Mouse (Mus musculus) layer of hippocampus, adult 9-10 months (tissue): ENCODE data around the gene Cnr2.
A peak's percentile ranks its signal among the peaks of the same experiment; 100 is the strongest.

Source experiments
- DNase-seq: peaks from one replicate; pipeline ENCODE4 v3.0.0; 2022; ENCODE audit warnings: low spot score

Gene Cnr2

DNA sequence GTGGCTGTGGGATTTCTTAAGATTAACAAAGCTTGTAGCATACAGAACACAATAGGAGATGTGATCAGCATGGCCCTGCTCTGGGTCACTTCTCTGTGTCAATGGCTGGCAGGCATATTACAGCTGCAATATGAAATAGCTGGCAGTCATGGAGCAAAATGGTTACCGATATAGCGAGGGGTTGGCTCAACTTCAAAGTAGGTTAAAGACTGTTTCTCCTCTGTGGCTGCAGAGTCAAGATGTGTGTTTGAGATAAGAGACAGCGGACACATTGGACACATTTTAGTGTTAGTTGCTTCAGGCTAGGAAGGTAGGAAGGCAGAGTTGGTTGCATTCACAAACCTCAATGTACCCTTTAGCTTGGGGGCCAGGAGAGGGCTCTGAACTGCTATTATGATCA is 11.4 kb downstream of the Cnr2 start:
- no peak for DNase-seq

- no peak for DNase-seq
These were observed 14.3 kb downstream of the Cnr2 start for GRCm38 (mm10) chr4:135909326-135910066.

GRCm38 (mm10) chr4:135911531-135911930 is 16.3 kb downstream of the Cnr2 start:
- DNase-seq: no peak

DNA sequence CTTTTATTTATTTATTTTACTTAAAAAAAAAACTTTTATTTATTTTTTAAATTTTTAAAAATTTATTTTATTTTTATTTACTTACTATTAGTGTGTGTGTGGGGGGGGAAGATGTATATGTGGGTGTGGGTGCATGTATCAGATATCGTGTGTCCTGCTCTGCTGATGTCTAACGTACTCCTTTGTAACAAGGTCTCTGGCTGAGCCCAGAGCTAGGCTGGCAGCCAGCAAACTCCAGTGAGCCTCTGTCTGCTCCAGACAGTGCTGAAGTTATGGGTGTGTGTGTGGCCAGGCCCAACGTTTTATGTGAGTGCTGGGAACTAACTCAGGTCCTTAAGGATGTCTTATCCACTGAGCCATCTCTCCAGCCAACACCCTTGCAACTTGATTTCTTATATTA is 17.0 kb downstream of the Cnr2 start:
- DNase-seq: no peak

- DNase-seq: no peak
These were observed 17.6 kb downstream of the Cnr2 start for GRCm38 (mm10) chr4:135912835-135913234.

- no peak for DNase-seq
These were observed 18.2 kb downstream of the Cnr2 start for GRCm38 (mm10) chr4:135913433-135913832.

DNA sequence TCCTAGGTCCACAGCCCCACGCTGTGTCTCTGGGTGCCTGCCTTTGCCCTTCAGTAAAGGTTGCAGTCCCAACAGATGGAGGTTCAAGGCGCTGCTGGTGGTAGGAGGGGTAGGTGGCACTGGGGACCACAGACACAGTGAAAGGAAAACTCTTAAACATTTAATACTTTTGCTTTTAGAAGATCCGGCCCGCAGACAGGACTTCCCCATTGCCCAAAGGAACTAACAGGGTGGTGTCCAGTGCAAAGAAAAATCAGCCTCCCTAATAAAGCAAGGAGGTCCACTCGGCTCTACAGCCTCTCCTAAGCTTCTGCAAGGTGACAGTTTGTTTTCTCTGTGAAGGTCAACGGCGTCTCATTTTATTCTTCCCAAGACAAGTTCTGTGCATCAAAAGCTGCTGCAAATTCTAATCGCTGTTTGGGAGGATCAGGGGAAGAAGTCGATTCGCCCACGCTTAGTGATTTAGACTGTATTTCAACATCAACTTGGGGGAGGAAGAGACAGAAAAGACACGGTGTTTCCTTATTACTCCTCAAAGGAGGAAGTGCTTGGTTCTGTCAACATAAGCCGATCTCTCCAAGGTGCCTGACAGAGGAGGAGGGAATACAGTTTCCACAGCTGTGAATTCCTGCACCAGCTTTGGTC is 23.6 kb downstream of the Cnr2 start:
- DNase-seq: no peak

DNA sequence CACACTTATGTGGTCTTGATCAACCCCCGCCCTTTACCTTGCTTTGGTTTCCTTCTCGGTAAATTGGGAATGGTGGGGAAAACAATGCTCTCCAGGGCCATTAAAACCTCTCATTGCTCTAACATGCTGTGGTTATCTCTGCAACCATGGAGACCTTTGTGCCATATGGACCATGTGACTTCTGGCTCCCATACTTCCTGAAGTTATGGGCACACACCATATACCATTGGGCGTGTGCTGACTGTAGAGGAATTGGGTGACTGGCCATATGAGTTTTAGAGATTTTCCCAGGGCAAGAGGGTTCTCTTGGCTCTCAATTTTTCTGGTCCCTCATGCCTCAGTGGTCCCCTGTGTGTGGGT is 24.1 kb downstream of the Cnr2 start:
- no peak for DNase-seq

GRCm38 (mm10) chr4:135920304-135921241 is 25.4 kb downstream of the Cnr2 start, which contains the start of gene Fuca1:
Gene Fuca1 (plus strand): TSS chr4:135920735.
- peak; percentile 94 for DNase-seq

DNA sequence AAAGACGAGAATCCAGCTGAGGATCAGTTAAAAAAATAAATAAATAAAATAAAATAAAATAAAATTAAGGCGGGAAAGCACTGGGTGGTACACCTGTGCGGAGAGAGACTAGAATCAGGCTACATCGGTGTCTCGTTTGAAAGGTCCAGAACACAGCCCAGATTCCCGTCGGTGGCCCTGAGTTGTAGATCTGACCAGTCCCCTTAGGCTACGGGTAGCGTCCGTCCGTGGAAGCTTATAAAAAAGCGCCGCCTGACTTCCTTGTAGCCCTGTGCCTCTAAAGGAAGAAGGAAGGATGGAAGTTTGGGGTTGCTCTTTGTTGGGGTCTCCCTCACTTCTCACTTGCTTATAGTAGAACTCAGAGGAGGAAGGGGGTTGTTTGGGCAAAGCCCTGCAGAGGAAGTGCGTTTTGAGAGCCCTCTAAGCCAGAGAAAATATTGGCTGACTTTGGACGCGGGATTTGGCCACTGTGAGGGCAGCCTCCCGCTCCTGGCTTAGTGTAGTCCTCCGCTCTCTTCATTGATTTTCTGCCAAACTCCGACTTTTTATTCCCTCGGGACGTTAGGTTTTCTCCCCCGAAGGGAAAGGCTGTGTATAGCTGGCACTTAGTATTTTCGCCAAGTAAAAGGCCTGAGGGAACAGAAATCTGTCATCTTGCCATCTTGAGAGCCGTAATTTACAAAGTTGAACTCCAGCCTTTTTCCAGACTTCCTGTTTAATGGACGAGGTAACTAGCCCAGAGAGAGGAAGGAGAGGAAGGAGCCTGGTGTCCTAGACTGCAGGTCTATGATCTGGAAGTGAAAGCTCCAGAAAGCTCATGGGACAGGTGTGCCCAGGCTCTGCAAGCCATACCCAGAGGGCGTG is 26.3 kb downstream of the Cnr2 start:
- no peak for DNase-seq

DNA sequence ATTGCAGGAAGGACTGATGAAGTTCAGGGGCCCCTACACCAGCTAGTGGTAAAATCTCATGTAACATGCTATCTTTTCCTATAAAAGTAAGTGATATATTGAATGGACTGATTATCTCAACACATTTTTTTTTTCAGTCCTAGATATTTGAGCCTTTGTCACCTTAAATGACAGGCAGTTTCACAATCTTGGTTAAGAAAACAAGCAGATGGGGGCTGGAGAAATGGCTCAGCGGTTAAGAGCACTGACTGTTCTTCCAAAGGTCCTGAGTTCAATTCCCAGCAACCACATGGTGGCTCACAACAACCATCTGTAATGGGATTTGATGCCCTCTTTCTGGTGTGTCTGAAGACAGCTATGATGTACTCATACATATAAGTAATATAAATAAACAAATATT is 27.0 kb downstream of the Cnr2 start:
- no peak for DNase-seq

- DNase-seq: no peak
These were observed 29.2 kb downstream of the Cnr2 start for GRCm38 (mm10) chr4:135924418-135924817.

DNA sequence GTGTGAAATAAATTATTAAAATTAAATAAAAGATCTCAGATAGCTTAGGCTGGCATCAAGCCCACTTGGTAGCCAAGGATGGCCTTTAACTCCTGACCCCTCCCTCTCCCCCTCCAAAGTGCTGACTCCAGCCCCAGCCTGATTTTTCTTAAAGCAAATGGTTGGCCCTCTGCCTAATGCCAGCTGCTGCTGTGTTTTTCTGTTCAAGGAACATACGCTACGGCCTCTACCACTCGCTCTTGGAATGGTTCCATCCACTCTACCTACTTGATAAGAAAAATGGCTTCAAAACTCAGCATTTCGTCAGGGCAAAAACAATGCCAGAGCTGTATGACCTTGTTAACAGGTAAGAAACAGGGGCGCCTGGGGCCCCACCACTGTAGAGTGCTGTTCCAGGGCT is 30.1 kb downstream of the Cnr2 start:
- DNase-seq: no peak

- no peak for DNase-seq
These were observed 31.1 kb downstream of the Cnr2 start for GRCm38 (mm10) chr4:135926195-135926808.

GRCm38 (mm10) chr4:135926861-135927260 is 31.7 kb downstream of the Cnr2 start:
- DNase-seq: no peak

DNA sequence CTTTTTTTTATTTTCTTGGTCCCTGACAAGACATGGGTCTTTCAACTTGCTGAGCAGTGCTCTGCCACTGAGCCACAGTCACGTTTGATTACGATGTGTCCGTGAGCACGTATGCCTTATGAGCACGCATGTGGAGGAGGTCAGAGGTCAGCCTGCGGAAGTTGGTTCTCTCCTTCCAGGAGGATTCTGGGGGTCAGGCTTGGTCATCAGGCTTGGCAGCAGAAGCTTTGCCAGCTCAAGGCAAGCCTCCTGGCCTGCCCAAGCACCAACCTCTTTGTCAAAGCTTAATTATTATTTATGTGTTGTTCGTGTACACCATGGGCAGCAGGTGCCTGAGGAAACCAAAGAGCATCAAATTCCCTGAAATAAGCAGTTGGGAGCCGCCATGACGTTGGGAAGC is 33.2 kb downstream of the Cnr2 start:
- DNase-seq: no peak

GRCm38 (mm10) chr4:135929405-135929804 is 34.2 kb downstream of the Cnr2 start:
- DNase-seq: no peak

DNA sequence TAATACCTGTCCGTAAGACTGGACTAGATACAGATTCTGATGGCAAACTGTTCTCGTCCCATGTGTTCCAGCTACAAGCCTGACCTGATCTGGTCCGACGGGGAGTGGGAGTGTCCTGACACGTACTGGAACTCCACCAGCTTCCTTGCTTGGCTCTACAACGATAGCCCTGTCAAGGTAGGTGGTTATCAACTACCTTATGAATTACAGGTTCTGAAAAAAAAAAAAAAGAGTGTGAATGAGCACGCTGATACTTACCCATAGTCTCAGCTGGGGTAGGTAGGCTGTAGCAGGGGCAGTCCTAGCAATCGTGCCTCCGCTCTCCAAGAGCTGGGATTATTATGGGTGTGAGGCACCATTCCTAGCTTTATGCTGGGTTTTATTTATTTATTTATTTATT is 34.6 kb downstream of the Cnr2 start:
- no peak for DNase-seq

GRCm38 (mm10) chr4:135930239-135930638 is 35.0 kb downstream of the Cnr2 start:
- DNase-seq: no peak

DNA sequence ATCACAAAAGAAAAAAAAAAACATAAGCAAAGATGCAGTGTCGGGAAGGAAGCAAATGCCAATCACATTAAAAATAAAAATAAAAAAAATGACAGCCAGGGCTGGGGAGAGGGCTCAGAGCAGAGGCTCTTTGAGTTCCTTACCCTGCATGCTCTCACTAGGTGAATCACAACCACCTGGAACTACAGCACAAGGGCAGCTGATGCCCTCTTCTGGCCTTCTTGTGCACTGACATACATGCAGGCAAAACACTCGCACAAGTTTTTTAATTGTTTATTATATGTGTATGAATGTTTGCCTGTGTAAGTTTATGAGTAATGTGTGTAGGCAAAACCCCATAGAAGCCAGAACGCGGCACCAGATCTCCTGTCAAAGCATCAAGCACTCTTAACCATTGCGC is 36.6 kb downstream of the Cnr2 start:
- no peak for DNase-seq
